Mouse (Mus musculus): ENCODE data around the gene Rab24. TPM values are rescaled to one million over a fixed set of nuclear protein-coding genes. Genes with fewer than 3 reads are reported as not detected.

Gene Rab24
- polyA plus RNA-seq (2015; fragmentation: Nextera tagmentation; extraction: Ambion mirVana), result 95.4 and 97.6 TPM in 2 replicates

DNA sequence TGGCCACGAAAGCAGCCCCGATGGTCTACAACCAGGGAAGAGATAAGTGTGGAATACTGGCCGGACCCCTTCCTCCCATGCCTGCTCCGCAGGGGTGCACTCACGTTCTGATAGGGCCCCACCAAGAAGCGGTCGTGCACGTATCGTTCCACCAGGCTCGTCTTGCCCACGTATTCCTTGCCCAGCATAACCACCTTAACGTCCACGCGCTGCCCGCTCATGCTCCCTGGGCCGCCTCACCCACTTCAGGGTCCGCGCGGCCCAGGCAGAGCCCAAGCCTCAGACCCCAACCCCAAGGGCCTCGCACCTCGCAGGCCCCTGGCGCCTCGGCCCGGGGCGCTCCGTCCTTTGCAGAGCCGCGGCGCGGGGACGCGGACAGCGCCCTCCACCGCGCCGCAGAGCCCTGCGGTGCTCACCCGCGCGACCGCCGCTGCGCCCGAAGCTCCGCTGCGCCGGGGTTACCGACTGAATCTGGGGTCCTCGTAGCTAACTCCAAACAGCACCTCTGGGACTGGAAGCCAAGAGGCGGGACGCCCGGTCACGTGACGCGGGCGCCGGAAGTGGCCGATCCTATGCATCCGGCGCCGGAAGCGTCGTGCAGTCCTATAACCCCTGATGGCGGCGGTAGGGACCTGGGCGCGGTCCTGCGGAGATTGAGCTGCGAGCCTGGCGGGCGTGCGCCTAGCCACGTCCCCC is at the start of gene Rab24:
Gene Rab24, minus strand, starts transcription at position 513 of the 696 bp plus-strand sequence.
- WGBS, result under 1% methylated on average over 73 of the region's 73 CpGs
- Histone ChIP-seq H3K27ac (ENCODE audit: low read depth, low read length) (peak within 1 kb of the TSS; percentile 73), H3K4me3 (ENCODE audit: low read length) (peak within 1 kb of the TSS; percentile 84), H3K27me3 (replicated peaks; ENCODE audit: control insufficient read depth, insufficient read depth, low read length) (no peaks in the 10 kb centered on the region), H3K4me2 (ENCODE audit: low read length) (peak within 1 kb of the TSS; percentile 66), H3K4me1 (ENCODE audit: control insufficient read depth, insufficient read depth, low read depth, low read length) (peaks cover 22% of the 10 kb centered on the region), H3K9ac (ENCODE audit: low read depth, low read length) (peak within 1 kb of the TSS; percentile 90), H3K36me3 (ENCODE audit: control insufficient read depth, insufficient read depth, low read length) (peaks cover 15% of the 10 kb centered on the region), H3K9me3 (ENCODE audit: control insufficient read depth, low read length) (no peaks in the 10 kb centered on the region)
- ATAC-seq, result peak; percentile 94

GRCm38 (mm10) chr13:55371007-55371681 is 49.4 kb upstream of the Rab24 start:
- Histone ChIP-seq H3K27ac (ENCODE audit: low read depth, low read length) (no peak overlapping the region), H3K9me3 (ENCODE audit: control insufficient read depth, low read length) (no peaks in the 10 kb centered on the region), H3K27me3 (replicated peaks; ENCODE audit: control insufficient read depth, insufficient read depth, low read length) (no peaks in the 10 kb centered on the region; the same call in none of the 2 replicates), H3K36me3 (ENCODE audit: control insufficient read depth, insufficient read depth, low read length) (no peaks in the 10 kb centered on the region), H3K9ac (ENCODE audit: low read depth, low read length) (no peak overlapping the region), H3K4me3 (ENCODE audit: low read length) (no peak overlapping the region), H3K4me2 (ENCODE audit: low read length) (no peak overlapping the region), H3K4me1 (ENCODE audit: control insufficient read depth, insufficient read depth, low read depth, low read length) (no peaks in the 10 kb centered on the region)
- WGBS, result 69% methylated on average over 8 of the region's 8 CpGs
- ATAC-seq, result no peak

DNA sequence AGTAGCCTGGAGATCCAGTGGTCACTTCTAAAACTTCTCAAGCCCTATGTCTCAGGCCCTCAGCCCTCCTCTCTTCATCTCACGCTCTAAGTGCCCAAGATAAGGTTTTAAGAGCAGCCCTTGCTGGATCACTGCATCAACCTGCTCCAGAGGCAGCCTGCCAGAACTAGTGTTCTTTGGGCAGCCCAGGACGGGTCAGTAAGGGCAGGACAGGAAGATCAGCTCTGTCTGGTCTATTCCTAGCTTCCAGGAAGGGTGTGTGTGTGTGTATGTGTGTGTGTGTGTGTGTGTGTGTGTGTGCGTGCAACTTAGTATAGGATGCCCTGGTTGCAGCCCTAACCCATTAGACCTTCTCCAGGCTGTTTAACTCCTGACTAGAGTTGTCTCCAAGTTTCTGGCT is 48.5 kb upstream of the Rab24 start:
- no peak overlapping the region for H3K4me2 ChIP-seq (ENCODE audit: low read length)
- no peak overlapping the region for H3K4me3 ChIP-seq (ENCODE audit: low read length)
- H3K4me1 ChIP-seq (ENCODE audit: control insufficient read depth, insufficient read depth, low read depth, low read length), result no peaks in the 10 kb centered on the region
- no peaks in the 10 kb centered on the region; the same call in none of the 2 replicates for H3K27me3 ChIP-seq (replicated peaks; ENCODE audit: control insufficient read depth, insufficient read depth, low read length)
- no peaks in the 10 kb centered on the region for H3K36me3 ChIP-seq (ENCODE audit: control insufficient read depth, insufficient read depth, low read length)
- no peak overlapping the region for H3K9ac ChIP-seq (ENCODE audit: low read depth, low read length)
- no peak for ATAC-seq
- no peak overlapping the region for H3K27ac ChIP-seq (ENCODE audit: low read depth, low read length)
- no peaks in the 10 kb centered on the region for H3K9me3 ChIP-seq (ENCODE audit: control insufficient read depth, low read length)
- WGBS, result 73% methylated on average over 3 of the region's 3 CpGs

DNA sequence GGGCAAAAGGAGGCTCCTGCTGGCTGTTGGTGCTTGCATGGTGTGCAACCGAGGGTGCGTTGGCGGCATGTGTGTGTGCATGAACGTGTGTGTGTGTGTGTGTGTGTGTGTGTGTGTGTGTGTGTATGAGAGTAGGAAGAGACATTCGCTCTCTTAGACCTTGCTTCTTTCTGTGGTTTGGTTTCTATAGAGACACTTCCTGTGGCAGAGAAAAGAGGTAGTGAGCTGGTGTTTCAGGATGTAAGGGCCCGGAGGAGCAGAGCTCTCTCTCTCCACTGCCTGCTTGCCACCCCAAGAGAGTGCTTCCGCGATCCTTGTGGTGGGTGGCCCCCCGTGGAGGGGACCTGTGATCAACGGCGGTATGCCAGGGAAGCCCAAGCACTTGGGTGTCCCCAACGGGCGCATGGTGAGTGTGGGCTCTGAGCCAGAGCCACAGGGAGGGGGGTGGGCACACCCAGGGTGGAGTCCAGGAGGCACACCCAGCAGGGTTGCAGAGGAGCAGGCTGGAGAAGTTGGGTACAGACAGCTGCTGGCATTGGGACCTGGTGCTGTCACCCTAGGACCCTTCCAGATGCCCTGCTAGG is 47.9 kb upstream of the Rab24 start, which contains the start of gene Rgs14:
Gene Rgs14, plus strand, starts transcription at position 202 of the 584 bp plus-strand sequence.
- H3K27me3 ChIP-seq (replicated peaks; ENCODE audit: control insufficient read depth, insufficient read depth, low read length), result no peaks in the 10 kb centered on the region; the same call in none of the 2 replicates
- H3K27ac ChIP-seq (ENCODE audit: low read depth, low read length), result no peak within 1 kb of the TSS
- no peak for ATAC-seq
- no peak within 1 kb of the TSS for H3K4me2 ChIP-seq (ENCODE audit: low read length)
- WGBS, result 70% methylated on average over 13 of the region's 13 CpGs
- H3K4me1 ChIP-seq (ENCODE audit: control insufficient read depth, insufficient read depth, low read depth, low read length), result no peaks in the 10 kb centered on the region
- no peaks in the 10 kb centered on the region for H3K9me3 ChIP-seq (ENCODE audit: control insufficient read depth, low read length)
- H3K9ac ChIP-seq (ENCODE audit: low read depth, low read length), result no peak within 1 kb of the TSS
- no peaks in the 10 kb centered on the region for H3K36me3 ChIP-seq (ENCODE audit: control insufficient read depth, insufficient read depth, low read length)
- no peak within 1 kb of the TSS for H3K4me3 ChIP-seq (ENCODE audit: low read length)

GRCm38 (mm10) chr13:55368401-55368800 is 46.7 kb upstream of the Rab24 start:
- no peak for ATAC-seq
- 90% methylated on average over 7 of the region's 7 CpGs for WGBS
- H3K4me2 ChIP-seq (ENCODE audit: low read length), result no peak overlapping the region
- no peak overlapping the region for H3K9ac ChIP-seq (ENCODE audit: low read depth, low read length)
- no peak overlapping the region for H3K4me3 ChIP-seq (ENCODE audit: low read length)
- no peak overlapping the region for H3K27ac ChIP-seq (ENCODE audit: low read depth, low read length)
- no peaks in the 10 kb centered on the region for H3K36me3 ChIP-seq (ENCODE audit: control insufficient read depth, insufficient read depth, low read length)
- no peaks in the 10 kb centered on the region for H3K4me1 ChIP-seq (ENCODE audit: control insufficient read depth, insufficient read depth, low read depth, low read length)
- H3K27me3 ChIP-seq (replicated peaks; ENCODE audit: control insufficient read depth, insufficient read depth, low read length), result no peaks in the 10 kb centered on the region; the same call in none of the 2 replicates
- no peaks in the 10 kb centered on the region for H3K9me3 ChIP-seq (ENCODE audit: control insufficient read depth, low read length)

DNA sequence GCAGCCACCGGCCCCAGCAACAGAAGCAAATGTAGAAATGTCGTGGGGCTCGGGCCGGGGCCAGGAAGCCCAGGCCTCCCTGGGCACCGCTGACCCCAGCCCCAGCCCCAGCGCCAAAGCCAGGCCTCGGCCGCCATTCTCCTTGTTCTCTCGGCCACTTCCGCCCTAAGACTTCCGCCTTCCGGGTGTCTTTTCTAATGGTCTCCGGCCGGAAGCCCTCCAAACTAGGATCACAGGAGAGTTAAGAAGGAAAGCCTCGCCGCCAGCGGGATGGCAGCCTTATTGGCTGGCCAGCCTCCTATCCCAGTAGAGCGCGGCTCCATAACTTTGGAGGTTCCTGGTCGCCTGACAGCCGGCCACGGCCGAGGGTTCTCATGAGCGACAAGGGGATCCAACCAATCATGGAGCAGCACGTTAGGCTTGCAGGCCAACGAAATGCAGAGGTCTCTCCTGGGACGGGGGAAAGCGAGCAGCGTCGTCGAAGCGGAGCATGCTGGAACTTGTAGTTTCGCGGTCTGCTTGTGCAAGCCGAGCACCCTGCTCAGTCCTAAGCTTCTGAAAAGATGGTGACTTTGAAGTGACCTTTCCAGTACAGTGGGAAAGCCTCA is 40.8 kb upstream of the Rab24 start, which contains the start of gene Lman2:
Gene Lman2, minus strand, starts transcription at position 331 of the 608 bp plus-strand sequence.
- WGBS, result under 1% methylated on average over 35 of the region's 35 CpGs
- Histone ChIP-seq H3K4me2 (ENCODE audit: low read length) (peak within 1 kb of the TSS; percentile 74), H3K4me1 (ENCODE audit: control insufficient read depth, insufficient read depth, low read depth, low read length) (peaks cover 18% of the 10 kb centered on the region), H3K4me3 (ENCODE audit: low read length) (peak within 1 kb of the TSS; percentile 70), H3K9me3 (ENCODE audit: control insufficient read depth, low read length) (no peaks in the 10 kb centered on the region), H3K9ac (ENCODE audit: low read depth, low read length) (peak within 1 kb of the TSS; percentile 70), H3K27ac (ENCODE audit: low read depth, low read length) (peak within 1 kb of the TSS; percentile 76), H3K36me3 (ENCODE audit: control insufficient read depth, insufficient read depth, low read length) (peaks cover 7% of the 10 kb centered on the region; the same call in 1 of the 2 replicates), H3K27me3 (replicated peaks; ENCODE audit: control insufficient read depth, insufficient read depth, low read length) (no peaks in the 10 kb centered on the region; the same call in 1 of the 2 replicates)
- ATAC-seq, result peak; percentile 99

GRCm38 (mm10) chr13:55361974-55362452 is 40.3 kb upstream of the Rab24 start:
- H3K4me2 ChIP-seq (ENCODE audit: low read length), result peak overlapping the region; percentile 74
- peak; percentile 41 for ATAC-seq
- 1% methylated on average over 31 of the region's 32 CpGs for WGBS
- H3K27ac ChIP-seq (ENCODE audit: low read depth, low read length), result peak overlapping the region; percentile 76
- H3K36me3 ChIP-seq (ENCODE audit: control insufficient read depth, insufficient read depth, low read length), result peaks cover 7% of the 10 kb centered on the region; the same call in 1 of the 2 replicates
- no peaks in the 10 kb centered on the region for H3K9me3 ChIP-seq (ENCODE audit: control insufficient read depth, low read length)
- H3K4me3 ChIP-seq (ENCODE audit: low read length), result peak overlapping the region; percentile 70
- H3K4me1 ChIP-seq (ENCODE audit: control insufficient read depth, insufficient read depth, low read depth, low read length), result peaks cover 18% of the 10 kb centered on the region
- H3K9ac ChIP-seq (ENCODE audit: low read depth, low read length), result peak overlapping the region; percentile 70
- H3K27me3 ChIP-seq (replicated peaks; ENCODE audit: control insufficient read depth, insufficient read depth, low read length), result no peaks in the 10 kb centered on the region; the same call in 1 of the 2 replicates

GRCm38 (mm10) chr13:55361145-55361544 is 39.4 kb upstream of the Rab24 start:
- Histone ChIP-seq H3K27me3 (replicated peaks; ENCODE audit: control insufficient read depth, insufficient read depth, low read length) (no peaks in the 10 kb centered on the region), H3K9ac (ENCODE audit: low read depth, low read length) (no peak overlapping the region), H3K36me3 (ENCODE audit: control insufficient read depth, insufficient read depth, low read length) (peaks cover 9% of the 10 kb centered on the region; the same call in 1 of the 2 replicates), H3K9me3 (ENCODE audit: control insufficient read depth, low read length) (no peaks in the 10 kb centered on the region), H3K4me1 (ENCODE audit: control insufficient read depth, insufficient read depth, low read depth, low read length) (peaks cover 18% of the 10 kb centered on the region), H3K4me3 (ENCODE audit: low read length) (peak overlapping the region; percentile 70), H3K27ac (ENCODE audit: low read depth, low read length) (no peak overlapping the region), H3K4me2 (ENCODE audit: low read length) (peak overlapping the region; percentile 74)
- no peak for ATAC-seq

Data from hindbrain, embryonic 16.5 days (tissue).